In the genomic region with DNA sequence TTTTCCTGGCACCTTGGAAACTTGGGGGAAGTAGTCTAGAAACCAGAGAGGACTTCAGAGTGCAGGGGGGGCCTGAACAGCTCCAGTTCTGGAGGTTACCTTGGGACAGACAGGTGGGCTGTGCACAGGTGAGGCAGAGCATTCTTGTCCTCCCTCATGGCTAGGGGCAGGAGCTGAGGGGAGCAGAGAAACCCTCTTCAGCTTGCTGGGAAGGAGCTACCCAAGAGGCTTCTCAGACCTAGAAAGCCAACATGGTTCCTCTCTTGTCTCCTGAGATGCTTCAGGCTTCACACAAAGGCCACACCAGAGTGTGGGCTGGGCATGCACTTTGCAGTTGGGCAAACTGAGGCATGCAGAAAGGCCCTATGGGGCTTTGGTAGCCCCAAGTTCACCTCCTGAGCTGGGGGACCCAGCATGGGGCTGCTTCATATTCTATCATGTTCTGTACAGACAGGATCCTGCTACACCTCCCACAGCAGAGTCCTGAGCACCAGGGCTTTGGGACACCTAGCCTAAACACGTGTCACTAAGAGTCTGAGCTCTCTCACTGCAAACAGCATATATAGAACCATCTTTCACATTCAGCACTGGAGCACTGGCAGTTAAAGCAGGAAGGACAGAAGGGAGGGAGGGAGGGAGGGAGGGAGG, we compare ENCODE assay signal across 18 mouse cellular contexts.
"Had no signal": no experiment of that assay in that cellular context is flagged by ENCODE, and none has a peak within 500 bp of the region (broad histone marks: within the 10 kb centered on the region; RNA-seq: fewer than 3 reads in every experiment).

No protein-coding gene starts in this region.

- H3K36me3 ChIP-seq: midbrain, embryonic 10.5 days; neural tube, embryonic 15.5 days had no signal

- H3K4me3 ChIP-seq: midbrain, embryonic 10.5 days; myocyte; neural tube, embryonic 13.5 days; neural tube, embryonic 15.5 days had no signal

- H3K9me3 ChIP-seq: midbrain, embryonic 10.5 days; neural tube, embryonic 13.5 days; neural tube, embryonic 15.5 days had no signal

- H3K9ac ChIP-seq: lung, embryonic 14.5 days; neural tube, embryonic 13.5 days; neural tube, embryonic 15.5 days had no signal

- DNase-seq: lung, adult 18-20 months; lung, embryonic 14.5 days; lung, postnatal 10 days; lung, postnatal 4 days; midbrain, embryonic 14.5 days; retina, postnatal 1 day; right cerebral cortex, adult 18-20 months; right cerebral cortex, postnatal 14 days; right cerebral cortex, postnatal 4 days; spleen, adult 18-20 months; thymus, adult 18-20 months; thymus, postnatal 14 days; thymus, postnatal 36 days had no signal

- ATAC-seq: midbrain, embryonic 16.5 days had no signal

- H3K4me1 ChIP-seq: midbrain, embryonic 10.5 days; neural tube, embryonic 13.5 days; neural tube, embryonic 15.5 days had no signal

- H3K27me3 ChIP-seq: neural tube, embryonic 13.5 days; neural tube, embryonic 15.5 days had no signal

- H3K4me2 ChIP-seq: lung, embryonic 14.5 days; neural tube, embryonic 13.5 days; neural tube, embryonic 15.5 days had no signal

- H3K27ac ChIP-seq: midbrain, embryonic 10.5 days; neural tube, embryonic 13.5 days; neural tube, embryonic 15.5 days had no signal
